Mouse (Mus musculus) embryonic facial prominence, embryonic 12.5 days (tissue): ENCODE results near the gene Tmprss15. TPM values are rescaled to one million over a fixed set of nuclear protein-coding genes. Genes with fewer than 3 reads are reported as not detected.

Experiments used
- ATAC-seq: fragments of 200-750 bp; cut with Nextera tagmentation; 2 replicates; pipeline ENCODE4 v1.8.0; 2017; ENCODE audit not compliant: insufficient number of reproducible peaks, insufficient read depth, low FRiP score, low TSS enrichment
- H3K27ac ChIP-seq: fragments of 300-500 bp; sonication (generic); 2 replicates; pipeline ENCODE4 v1.5.1; 2016; ENCODE audit warnings: mild to moderate bottlenecking
- H3K27me3 ChIP-seq: fragments of 300-500 bp; sonication (generic); 2 replicates; pipeline ENCODE4 v1.6.1; 2016; ENCODE audit warnings: mild to moderate bottlenecking, moderate library complexity
- H3K36me3 ChIP-seq: fragments of 300-500 bp; sonication (generic); 2 replicates; pipeline ENCODE4 v1.6.1; 2016; ENCODE audit warnings: mild to moderate bottlenecking
- H3K4me1 ChIP-seq: fragments of 300-500 bp; sonication (generic); 2 replicates; pipeline ENCODE4 v1.6.1; 2016
- H3K4me2 ChIP-seq: fragments of 300-500 bp; sonication (generic); replicated peaks from 2 replicates; pipeline ENCODE4 v1.6.1; 2016; ENCODE audit warnings: mild to moderate bottlenecking, moderate library complexity
- H3K4me3 ChIP-seq: fragments of 300-500 bp; sonication (generic); 2 replicates; pipeline ENCODE4 v1.5.1; 2016; ENCODE audit warnings: mild to moderate bottlenecking
- H3K9ac ChIP-seq: fragments of 300-500 bp; sonication (generic); 2 replicates; pipeline ENCODE4 v1.6.1; 2016; ENCODE audit warnings: mild to moderate bottlenecking, moderate library complexity
- H3K9me3 ChIP-seq: fragments of 300-500 bp; sonication (generic); 2 replicates; pipeline ENCODE4 v1.6.1; 2016; ENCODE audit warnings: mild to moderate bottlenecking, moderate library complexity
- WGBS: fragments of 180-500 bp; shearing (Covaris S2); methylation state at CpG from one replicate; pipeline ENCODE4 v1.1.7; 2016; 5-methylcytosine and 5-hydroxymethylcytosine counted together
- polyA plus RNA-seq: library from polyadenylated mRNA; unstranded; fragments of >200 nt; fragmentation: Nextera tagmentation; extraction: Ambion mirVana; gene quantifications from 2 replicates; pipeline ENCODE4 v1.2.1, GENCODE M21; 2016

The Tmprss15 gene
- polyA plus RNA-seq, 1 experiment from 2014 or later, result not detected

- Histone ChIP-seq H3K36me3 (no peaks in the 10 kb centered on the region), H3K4me3 (no peak overlapping the region), H3K9me3 (no peaks in the 10 kb centered on the region), H3K9ac (no peak overlapping the region), H3K27ac (no peak overlapping the region), H3K4me2 (no peak overlapping the region), H3K27me3 (no peaks in the 10 kb centered on the region), H3K4me1 (no peaks in the 10 kb centered on the region)
- WGBS, result 55% methylated on average over 8 of the region's 8 CpGs
- no peak for ATAC-seq
These were observed 114.5 kb downstream of the Tmprss15 start for GRCm38 (mm10) chr16:78976384-78976783.

GRCm38 (mm10) chr16:78974099-78974498 lies 116.8 kb downstream of the Tmprss15 start:
- Histone ChIP-seq H3K36me3 (no peaks in the 10 kb centered on the region), H3K27ac (no peak overlapping the region), H3K4me1 (no peaks in the 10 kb centered on the region), H3K27me3 (no peaks in the 10 kb centered on the region), H3K4me3 (no peak overlapping the region), H3K4me2 (no peak overlapping the region), H3K9me3 (no peaks in the 10 kb centered on the region), H3K9ac (no peak overlapping the region)
- no peak for ATAC-seq
- WGBS, result 83% methylated on average over 13 of the region's 13 CpGs

- no peak overlapping the region for H3K4me3 ChIP-seq
- H3K36me3 ChIP-seq, result no peaks in the 10 kb centered on the region
- no peaks in the 10 kb centered on the region for H3K4me1 ChIP-seq
- ATAC-seq, result no peak
- no peak overlapping the region for H3K4me2 ChIP-seq
- H3K9me3 ChIP-seq, result no peaks in the 10 kb centered on the region
- no peaks in the 10 kb centered on the region for H3K27me3 ChIP-seq
- no peak overlapping the region for H3K9ac ChIP-seq
- no peak overlapping the region for H3K27ac ChIP-seq
- 37% methylated on average over 13 of the region's 13 CpGs for WGBS
These were observed 121.7 kb downstream of the Tmprss15 start for GRCm38 (mm10) chr16:78969091-78969731.

- Histone ChIP-seq H3K9me3 (no peaks in the 10 kb centered on the region), H3K4me2 (no peak overlapping the region), H3K4me3 (no peak overlapping the region), H3K27ac (no peak overlapping the region), H3K36me3 (no peaks in the 10 kb centered on the region), H3K27me3 (no peaks in the 10 kb centered on the region), H3K9ac (no peak overlapping the region), H3K4me1 (no peaks in the 10 kb centered on the region)
- ATAC-seq, result no peak
- WGBS, result 71% methylated on average over 2 of the region's 2 CpGs
These were observed 133.5 kb downstream of the Tmprss15 start for GRCm38 (mm10) chr16:78957434-78957833.

- no peak for ATAC-seq
- Histone ChIP-seq H3K27me3 (no peaks in the 10 kb centered on the region), H3K27ac (no peak overlapping the region), H3K4me2 (no peak overlapping the region), H3K4me3 (no peak overlapping the region), H3K9ac (no peak overlapping the region), H3K4me1 (no peaks in the 10 kb centered on the region), H3K36me3 (no peaks in the 10 kb centered on the region), H3K9me3 (no peaks in the 10 kb centered on the region)
- WGBS, result 76% methylated on average over 4 of the region's 4 CpGs
These were observed 140.5 kb downstream of the Tmprss15 start for GRCm38 (mm10) chr16:78950359-78950758.

- Histone ChIP-seq H3K36me3 (no peaks in the 10 kb centered on the region), H3K4me1 (no peaks in the 10 kb centered on the region), H3K4me2 (no peak overlapping the region), H3K4me3 (no peak overlapping the region), H3K9ac (no peak overlapping the region), H3K9me3 (no peaks in the 10 kb centered on the region), H3K27me3 (no peaks in the 10 kb centered on the region), H3K27ac (no peak overlapping the region)
- ATAC-seq, result no peak
- 71% methylated on average over 8 of the region's 8 CpGs for WGBS
These were observed 153.1 kb downstream of the Tmprss15 start for GRCm38 (mm10) chr16:78937755-78938154.

- Histone ChIP-seq H3K27me3 (0 out of 2 replicates have a peak, but pooled peaks cover 9% of the 10 kb centered on the region), H3K4me3 (no peak overlapping the region), H3K36me3 (no peaks in the 10 kb centered on the region), H3K4me1 (0 out of 2 replicates have a peak, but pooled peaks cover 5% of the 10 kb centered on the region), H3K4me2 (no peak overlapping the region), H3K9me3 (no peaks in the 10 kb centered on the region), H3K27ac (no peak overlapping the region), H3K9ac (no peak overlapping the region)
- no peak for ATAC-seq
- 91% methylated on average over 2 of the region's 2 CpGs for WGBS
These were observed 156.6 kb downstream of the Tmprss15 start for GRCm38 (mm10) chr16:78934298-78934697.

GRCm38 (mm10) chr16:78931287-78932025 lies 159.4 kb downstream of the Tmprss15 start:
- WGBS, result 13% methylated on average over 16 of the region's 16 CpGs
- H3K9ac ChIP-seq, result peak overlapping the region; percentile 28
- H3K4me2 ChIP-seq, result peak overlapping the region; percentile 78
- H3K9me3 ChIP-seq, result no peaks in the 10 kb centered on the region
- ATAC-seq, result 0 out of 2 replicates have a peak, but pooled peaks have one; percentile 10
- peak overlapping the region; percentile 41 for H3K4me3 ChIP-seq
- H3K27me3 ChIP-seq, result 0 out of 2 replicates have a peak, but pooled peaks cover 9% of the 10 kb centered on the region
- H3K4me1 ChIP-seq, result 0 out of 2 replicates have a peak, but pooled peaks cover 5% of the 10 kb centered on the region
- H3K36me3 ChIP-seq, result no peaks in the 10 kb centered on the region
- H3K27ac ChIP-seq, result no peak overlapping the region

GRCm38 (mm10) chr16:78930382-78931286 lies 160.3 kb downstream of the Tmprss15 start, which contains the start of gene Chodl:
TSS of gene Chodl (plus strand) at chr16:78930948.
- peak within 1 kb of the TSS; percentile 41 for H3K4me3 ChIP-seq
- H3K27ac ChIP-seq, result no peak within 1 kb of the TSS
- peak within 1 kb of the TSS; percentile 28 for H3K9ac ChIP-seq
- peak; percentile 64; the same call in 1 of the 2 replicates for ATAC-seq
- H3K36me3 ChIP-seq, result no peaks in the 10 kb centered on the region
- no peaks in the 10 kb centered on the region for H3K9me3 ChIP-seq
- 0 out of 2 replicates have a peak, but pooled peaks cover 5% of the 10 kb centered on the region for H3K4me1 ChIP-seq
- H3K27me3 ChIP-seq, result 0 out of 2 replicates have a peak, but pooled peaks cover 9% of the 10 kb centered on the region
- WGBS, result 13% methylated on average over 19 of the region's 19 CpGs
- H3K4me2 ChIP-seq, result peak within 1 kb of the TSS; percentile 78

- Histone ChIP-seq H3K9ac (no peak overlapping the region), H3K4me1 (no peaks in the 10 kb centered on the region), H3K36me3 (no peaks in the 10 kb centered on the region), H3K4me2 (no peak overlapping the region), H3K27ac (no peak overlapping the region), H3K4me3 (no peak overlapping the region), H3K9me3 (no peaks in the 10 kb centered on the region), H3K27me3 (no peaks in the 10 kb centered on the region)
- WGBS, result 73% methylated on average over 5 of the region's 5 CpGs
- ATAC-seq, result no peak
These were observed 168.3 kb downstream of the Tmprss15 start for GRCm38 (mm10) chr16:78922644-78923043.
